Mouse (Mus musculus): ENCODE results near the gene Taar4.

Gene Taar4

DNA sequence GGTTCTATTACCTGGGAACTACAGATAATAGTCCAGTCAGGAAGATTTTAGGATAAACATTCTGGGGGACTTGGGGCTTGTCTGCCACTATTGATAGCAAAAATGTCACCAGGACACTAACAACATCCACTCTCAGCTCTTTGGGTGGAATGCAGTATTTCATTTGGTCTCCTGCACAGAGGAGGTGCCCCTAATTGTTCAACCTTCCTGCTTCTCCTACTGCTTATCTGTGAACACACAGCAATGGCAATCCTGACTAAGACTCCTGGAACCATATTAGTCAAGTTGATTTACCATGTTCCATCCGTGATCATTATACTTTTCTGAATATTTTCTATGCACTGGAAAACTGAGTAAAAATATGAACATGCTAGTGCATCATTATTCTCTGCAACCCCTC lies 47.8 kb downstream of the Taar4 start:
- no peak for DNase-seq

All from kidney, adult 18-20 months (tissue).